Mouse (Mus musculus) thymus, postnatal 10 days (tissue): ENCODE data around the gene Clip3.

Experiments
- DNase-seq, 2 experiments: peaks; one replicate each; pipeline ENCODE4 v3.0.0; 2021; ENCODE audit warnings: low spot score in 2 of 2

Clip3 gene

GRCm38 (mm10) chr7:30295103-30295502 lies 3.6 kb downstream of the Clip3 start:
- DNase-seq: no peak

- no peak for DNase-seq
Measured at GRCm38 (mm10) chr7:30296816-30297215, 5.3 kb downstream of the Clip3 start.

- DNase-seq: no peak
Measured at GRCm38 (mm10) chr7:30297266-30297665, 5.7 kb downstream of the Clip3 start.

- DNase-seq: peak in 1 of 2 experiments; percentile 34
Measured at GRCm38 (mm10) chr7:30300914-30301313, 9.4 kb downstream of the Clip3 start.

GRCm38 (mm10) chr7:30306083-30306779 lies 14.7 kb downstream of the Clip3 start:
- no peak for DNase-seq

GRCm38 (mm10) chr7:30308076-30309005 lies 16.8 kb downstream of the Clip3 start, which contains the start of gene Alkbh6:
Gene Alkbh6 (plus strand): TSS chr7:30308717.
- DNase-seq: peak; percentile 87 to 91

- DNase-seq: no peak
Measured at GRCm38 (mm10) chr7:30309395-30310129, 18.0 kb downstream of the Clip3 start.

- no peak for DNase-seq
Measured at GRCm38 (mm10) chr7:30310136-30310535, 18.6 kb downstream of the Clip3 start.

- no peak for DNase-seq
Measured at GRCm38 (mm10) chr7:30313666-30314320, 22.3 kb downstream of the Clip3 start.

GRCm38 (mm10) chr7:30314721-30315155 lies 23.2 kb downstream of the Clip3 start, which contains the start of gene Syne4:
Gene Syne4 (plus strand): TSS chr7:30314807.
- no peak for DNase-seq

GRCm38 (mm10) chr7:30315559-30316529 lies 24.3 kb downstream of the Clip3 start:
- no peak for DNase-seq

GRCm38 (mm10) chr7:30318142-30318541 lies 26.6 kb downstream of the Clip3 start:
- no peak for DNase-seq

GRCm38 (mm10) chr7:30320946-30321345 lies 29.4 kb downstream of the Clip3 start:
- no peak for DNase-seq

GRCm38 (mm10) chr7:30321539-30322284 lies 30.2 kb downstream of the Clip3 start, which contains the start of gene E130208F15Rik:
Gene E130208F15Rik (plus strand): TSS chr7:30321740.
- peak; percentile 64 to 71 for DNase-seq

GRCm38 (mm10) chr7:30322285-30322667 lies 30.7 kb downstream of the Clip3 start:
- peak; percentile 95 to 96 for DNase-seq

GRCm38 (mm10) chr7:30322865-30323264 lies 31.3 kb downstream of the Clip3 start:
- DNase-seq: no peak

- DNase-seq: no peak
Measured at GRCm38 (mm10) chr7:30323795-30324194, 32.3 kb downstream of the Clip3 start, which contains the start of gene Sdhaf1. Gene Sdhaf1 (minus strand): TSS chr7:30323895.

- no peak for DNase-seq
Measured at GRCm38 (mm10) chr7:30324300-30324944, 32.9 kb downstream of the Clip3 start.

GRCm38 (mm10) chr7:30325364-30325763 lies 33.8 kb downstream of the Clip3 start:
- peak; percentile 44 to 75 for DNase-seq
